Mouse (Mus musculus) spleen, postnatal 4 days (tissue): Measurements from ENCODE around the gene Sppl2b.
"Not testable (repeated sequence)": the region's sequence is repeated elsewhere in the genome, so short reads cannot be mapped to it uniquely, and the experiment has no call there.

Source experiments
- DNase-seq, 2 experiments: peaks; one replicate each; pipeline ENCODE4 v3.0.0; 2022; ENCODE audit warnings: low spot score in 2 of 2

Sppl2b gene

DNA sequence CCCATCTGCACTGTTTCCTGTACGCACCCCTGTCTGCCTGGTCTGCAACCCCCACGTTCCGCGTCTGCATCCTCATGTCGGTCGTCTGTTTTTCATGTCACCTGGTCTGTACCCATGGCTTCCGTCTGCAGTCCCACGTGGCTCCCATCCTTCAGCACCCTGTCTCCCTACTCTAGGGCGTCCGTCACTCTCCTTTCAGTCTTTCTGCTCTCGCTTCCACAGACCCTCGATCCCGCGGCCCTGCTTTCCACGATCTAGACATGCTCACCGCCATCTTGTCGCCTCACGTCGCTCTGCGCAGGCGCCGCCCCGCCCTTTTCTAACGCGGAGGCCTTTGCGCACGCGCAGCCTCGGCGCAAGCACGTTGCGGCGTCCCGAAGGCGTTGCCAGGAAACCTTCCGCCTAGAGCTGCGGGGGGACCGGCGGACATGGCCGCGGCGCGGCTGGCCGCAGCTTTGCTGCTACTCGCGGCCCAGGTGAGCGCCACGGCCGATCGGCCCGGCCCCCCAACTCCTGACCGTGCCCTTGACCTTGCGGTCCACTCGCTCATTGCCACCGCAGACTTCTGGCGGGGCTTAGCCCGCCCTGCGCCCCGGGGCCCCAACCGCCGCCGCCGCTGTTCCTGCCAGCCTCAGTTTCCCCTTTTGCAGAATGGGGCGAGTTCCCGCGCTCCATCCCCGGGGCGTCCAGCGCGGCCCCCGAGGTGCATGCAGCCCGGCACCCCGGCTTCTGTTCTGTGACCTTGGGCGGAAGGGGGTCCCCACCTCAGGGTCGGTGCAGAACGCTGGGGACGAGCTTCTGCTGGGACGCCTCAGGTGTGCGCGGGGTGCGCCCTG is at the start of gene Sppl2b, which contains the start of gene Lsm7:
TSS of gene Sppl2b (plus strand) at position 363 of the 836 bp plus-strand sequence.
TSS of gene Lsm7 (minus strand) at position 297 of the 836 bp plus-strand sequence.
- peak; percentile 99 to 100 for DNase-seq

DNA sequence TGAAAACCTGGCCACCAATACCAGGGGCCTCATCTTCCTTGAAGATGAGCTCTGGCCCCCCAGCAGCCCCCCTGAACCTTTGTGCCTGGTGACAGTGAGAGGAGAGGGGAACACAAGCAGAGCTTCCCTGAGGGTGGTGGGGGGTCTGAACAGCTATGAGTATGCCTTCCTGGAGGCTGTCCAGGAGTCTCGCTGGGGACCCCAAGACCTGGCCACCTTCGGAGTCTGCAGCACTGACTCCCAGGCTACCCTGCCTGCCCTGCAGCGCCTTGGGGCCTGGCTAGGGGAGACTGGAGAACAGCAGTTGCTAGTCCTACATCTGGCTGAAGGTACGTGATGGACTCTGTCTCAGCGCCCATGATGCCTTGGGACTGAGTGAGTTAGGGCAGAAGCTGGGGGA is 49.8 kb upstream of the Sppl2b start:
- DNase-seq, result no peak

DNA sequence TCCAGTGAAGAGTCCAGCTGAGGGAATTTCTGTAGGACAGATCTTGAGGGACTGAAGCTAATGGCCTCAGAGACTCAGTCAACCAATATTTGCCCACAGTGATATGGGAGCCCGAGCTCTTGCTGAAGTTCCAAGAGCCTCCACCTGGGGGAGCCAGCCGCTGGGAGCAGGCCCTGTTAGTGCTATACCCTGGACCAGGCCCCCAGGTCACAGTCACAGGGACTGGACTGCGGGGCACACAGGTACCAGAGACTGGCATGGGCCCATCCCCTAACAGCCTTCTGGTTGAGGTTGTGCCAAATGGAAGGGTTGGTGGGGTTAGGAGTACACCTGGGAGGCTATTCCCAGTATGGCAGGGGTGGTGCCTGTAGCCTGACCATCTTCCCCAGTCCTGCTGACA is 49.1 kb upstream of the Sppl2b start:
- peak; percentile 87 to 96 for DNase-seq

DNA sequence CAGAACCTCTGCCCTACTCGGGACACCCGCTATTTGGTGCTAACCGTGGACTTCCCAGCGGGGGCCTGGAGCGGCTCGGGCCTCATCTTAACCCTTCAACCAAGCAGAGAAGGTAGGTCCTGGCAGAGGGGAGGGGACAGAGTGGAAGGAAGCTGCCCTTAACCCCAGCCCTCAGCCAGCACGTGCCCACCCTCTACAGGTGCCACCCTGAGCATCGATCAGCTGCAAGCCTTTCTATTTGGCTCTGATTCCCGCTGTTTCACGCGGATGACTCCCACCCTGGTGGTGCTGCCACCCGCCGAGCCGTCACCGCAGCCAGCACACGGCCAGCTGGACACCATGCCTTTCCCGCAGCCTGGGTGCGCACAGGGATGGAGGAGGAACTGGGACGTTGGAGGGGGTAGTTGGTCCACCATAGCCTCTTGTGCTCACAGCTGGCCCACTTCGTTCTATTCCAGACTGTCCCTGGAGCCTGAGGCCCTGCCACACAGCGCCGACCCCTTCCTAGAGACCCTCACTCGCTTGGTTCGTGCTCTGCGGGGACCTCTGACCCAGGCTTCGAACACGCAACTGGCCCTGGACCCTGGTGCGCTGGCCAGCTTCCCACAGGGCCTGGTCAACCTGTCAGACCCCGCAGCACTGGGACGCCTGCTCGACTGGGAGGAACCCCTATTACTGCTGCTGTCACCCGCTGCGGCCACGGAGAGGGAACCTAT is 48.6 kb upstream of the Sppl2b start:
- DNase-seq, result peak in 1 of 2 experiments; percentile 72

DNA sequence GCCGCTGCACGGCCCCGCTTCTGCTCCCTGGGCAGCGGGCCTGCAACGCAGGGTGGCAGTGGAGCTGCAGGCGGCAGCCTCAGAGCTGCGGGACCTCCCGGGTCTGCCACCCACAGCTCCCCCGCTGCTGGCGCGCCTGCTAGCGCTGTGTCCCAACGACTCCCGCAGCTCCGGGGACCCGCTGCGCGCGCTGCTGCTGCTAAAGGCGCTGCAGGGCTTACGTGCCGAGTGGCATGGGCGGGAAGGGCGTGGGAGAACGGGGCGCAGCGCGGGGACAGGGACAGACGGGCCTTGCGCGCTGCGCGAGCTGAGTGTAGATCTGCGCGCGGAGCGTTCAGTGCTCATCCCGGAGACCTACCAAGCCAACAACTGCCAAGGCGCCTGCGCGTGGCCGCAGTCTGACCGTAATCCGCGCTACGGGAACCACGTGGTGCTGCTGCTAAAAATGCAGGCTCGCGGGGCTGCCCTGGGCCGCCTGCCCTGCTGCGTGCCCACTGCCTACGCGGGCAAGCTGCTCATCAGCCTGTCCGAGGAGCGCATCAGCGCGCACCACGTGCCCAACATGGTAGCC is 47.9 kb upstream of the Sppl2b start:
- DNase-seq, result peak; percentile 52 to 78

DNA sequence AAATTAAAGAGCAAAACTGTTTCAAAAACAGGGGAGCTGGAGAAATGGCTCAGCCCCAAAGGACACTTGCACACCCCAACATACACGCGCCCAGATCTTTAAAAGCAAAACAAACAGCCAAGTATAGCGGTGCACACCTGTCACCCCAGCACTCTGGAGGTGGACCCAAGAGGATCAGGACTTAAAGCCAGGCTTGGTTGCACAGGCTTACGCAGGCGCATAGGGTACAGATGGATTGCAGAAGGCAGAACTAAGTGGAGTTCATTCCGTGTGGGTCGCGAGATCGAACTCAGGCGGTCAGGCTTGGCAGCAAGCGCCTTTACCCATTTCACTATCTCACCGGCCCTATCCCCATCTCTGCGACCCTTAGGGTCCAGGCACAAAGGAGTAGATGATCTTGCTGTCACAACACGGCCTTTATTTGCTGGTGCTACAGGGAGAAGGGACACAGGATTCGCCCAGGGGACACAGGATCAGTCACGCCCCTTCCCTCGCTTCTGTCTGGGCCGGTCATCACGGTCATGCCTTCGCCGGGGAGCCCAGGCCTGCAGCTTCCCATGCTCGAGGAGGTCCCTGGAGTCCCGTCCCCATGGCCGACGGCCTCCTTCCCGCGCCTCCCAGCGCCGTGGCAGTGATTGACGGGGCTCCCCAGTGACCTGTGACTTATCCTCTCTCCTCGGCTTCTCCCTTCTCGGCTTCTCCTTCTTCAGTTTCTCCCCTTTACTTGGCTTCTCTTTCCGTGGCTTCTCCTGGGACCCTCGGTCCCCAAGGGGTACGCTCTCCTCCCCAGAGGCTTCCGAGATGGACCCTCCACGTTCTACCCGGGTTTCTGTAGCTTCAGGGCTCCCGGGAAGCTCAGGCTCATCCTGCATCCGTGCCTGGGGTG is 46.7 kb upstream of the Sppl2b start:
- no peak for DNase-seq

DNA sequence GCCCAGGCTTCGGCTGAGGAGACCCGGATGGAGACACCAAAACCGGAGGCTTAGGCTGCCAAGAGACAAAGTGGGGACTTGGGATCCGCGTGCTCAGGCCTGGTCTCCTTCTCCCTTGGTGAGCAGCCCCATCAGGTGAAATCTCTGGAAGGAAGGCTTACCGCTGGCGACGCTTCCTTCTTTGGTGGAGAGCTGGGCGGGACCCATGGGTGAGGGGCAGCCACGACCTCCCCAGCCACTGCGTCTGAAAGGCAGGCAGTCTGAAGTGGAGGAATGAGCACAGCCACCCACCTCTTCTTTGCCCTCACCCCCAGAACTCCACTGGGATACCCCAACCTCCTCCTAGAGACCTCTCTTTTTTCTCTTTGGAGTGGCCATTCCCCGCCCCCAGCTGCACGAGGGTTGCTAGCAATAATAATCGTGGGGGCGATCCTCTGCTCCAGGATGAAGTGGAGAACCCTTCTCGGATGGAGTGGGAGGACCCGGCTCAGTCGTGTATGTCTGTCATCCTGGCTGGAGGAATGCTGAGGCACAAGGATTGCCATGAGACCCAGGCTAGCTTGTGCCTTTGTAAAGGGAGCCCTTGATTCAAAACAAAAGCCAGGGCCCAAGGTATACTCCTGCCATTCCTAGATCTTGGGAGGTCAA is 46.0 kb upstream of the Sppl2b start:
- DNase-seq, result no peak

DNA sequence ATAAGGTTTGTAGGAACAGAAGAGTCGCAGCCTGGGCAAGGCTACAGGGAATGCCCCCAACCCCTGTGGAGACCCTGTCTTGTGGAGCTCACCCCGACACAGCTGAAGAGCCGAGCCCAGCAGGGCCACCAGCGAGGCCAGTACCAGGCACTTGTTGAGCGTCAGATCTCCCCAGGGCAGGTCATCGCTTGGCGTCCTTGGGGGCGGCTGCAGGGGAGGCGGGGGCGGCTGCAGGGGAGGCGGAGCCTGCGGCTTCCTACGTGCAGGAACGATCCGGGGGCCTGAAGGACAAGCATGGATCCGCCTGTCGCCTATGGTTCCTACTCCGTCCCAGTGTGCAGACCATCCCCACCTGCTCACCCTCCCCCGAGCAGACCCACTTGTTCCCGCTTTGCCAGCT is 45.0 kb upstream of the Sppl2b start:
- DNase-seq, result no peak

DNA sequence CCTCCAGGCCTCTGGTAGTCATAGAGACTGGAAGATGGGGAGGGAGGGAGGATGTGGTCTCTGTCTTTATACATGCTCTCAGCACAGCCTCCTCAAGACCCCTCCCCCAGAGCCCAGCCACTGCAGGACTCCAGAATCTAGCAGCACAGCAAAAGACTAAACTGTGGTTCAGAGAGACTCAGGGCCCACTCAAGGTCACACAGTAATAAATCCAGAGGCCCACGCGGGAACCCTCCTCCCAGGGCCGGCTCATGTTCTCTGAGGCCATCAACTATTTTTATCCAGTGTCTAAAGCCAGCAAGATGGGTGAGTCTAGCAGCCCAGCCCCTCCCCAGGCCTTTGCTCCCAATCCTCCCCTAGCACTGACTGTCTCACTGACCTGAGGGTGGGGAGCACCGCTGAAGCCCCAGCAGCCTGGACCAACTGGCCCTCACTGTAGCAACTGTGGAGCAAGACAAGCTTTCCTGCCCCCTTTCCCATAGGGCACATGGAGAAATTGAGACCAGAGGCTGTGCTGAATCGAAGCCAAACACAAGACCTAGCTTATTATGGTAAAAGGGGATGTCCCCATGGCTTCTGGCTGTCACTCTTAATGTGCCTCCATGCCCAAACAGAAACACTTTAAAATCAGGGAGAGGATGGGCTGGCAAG is 42.6 kb upstream of the Sppl2b start:
- DNase-seq, result no peak

DNA sequence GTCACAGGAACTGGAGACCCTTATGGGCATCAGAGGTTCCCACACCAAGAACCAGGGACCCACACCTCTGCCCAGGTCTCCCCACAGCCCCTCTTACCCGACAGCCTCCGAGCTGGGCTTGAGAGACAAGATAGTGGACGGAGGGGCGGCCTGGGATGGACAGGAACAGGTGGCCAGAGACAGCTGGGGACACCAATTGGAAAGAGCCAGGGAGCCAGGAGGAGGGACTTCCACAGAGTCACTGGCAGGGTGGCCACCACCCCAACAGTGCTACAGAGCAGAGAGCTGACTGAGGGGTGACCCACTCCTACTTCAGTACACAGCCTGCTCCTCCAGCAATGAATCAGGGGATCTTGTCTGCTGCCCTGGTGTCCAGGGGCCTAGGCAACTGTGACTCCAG is 41.7 kb upstream of the Sppl2b start, which contains the start of gene Jsrp1:
TSS of gene Jsrp1 (minus strand) at position 133 of the 400 bp plus-strand sequence.
- no peak for DNase-seq

DNA sequence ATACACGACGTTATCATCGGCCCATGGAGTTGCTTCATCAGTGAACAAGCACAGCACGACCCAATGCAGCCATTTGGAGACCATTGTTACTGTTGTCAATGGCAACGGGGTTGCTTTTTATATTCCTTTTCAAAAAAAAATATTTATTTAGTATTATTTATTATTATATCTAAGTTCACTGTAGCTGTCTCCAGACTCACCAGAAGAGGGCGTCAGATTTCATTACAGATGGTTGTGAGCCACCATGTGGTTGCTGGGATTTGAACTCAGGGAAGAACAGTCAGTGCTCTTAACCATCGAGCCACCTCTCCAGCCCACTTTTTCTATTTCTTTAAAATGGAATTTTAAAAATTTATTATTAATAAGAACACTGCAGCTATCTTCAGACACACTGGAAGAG is 40.3 kb upstream of the Sppl2b start:
- DNase-seq, result no peak

DNA sequence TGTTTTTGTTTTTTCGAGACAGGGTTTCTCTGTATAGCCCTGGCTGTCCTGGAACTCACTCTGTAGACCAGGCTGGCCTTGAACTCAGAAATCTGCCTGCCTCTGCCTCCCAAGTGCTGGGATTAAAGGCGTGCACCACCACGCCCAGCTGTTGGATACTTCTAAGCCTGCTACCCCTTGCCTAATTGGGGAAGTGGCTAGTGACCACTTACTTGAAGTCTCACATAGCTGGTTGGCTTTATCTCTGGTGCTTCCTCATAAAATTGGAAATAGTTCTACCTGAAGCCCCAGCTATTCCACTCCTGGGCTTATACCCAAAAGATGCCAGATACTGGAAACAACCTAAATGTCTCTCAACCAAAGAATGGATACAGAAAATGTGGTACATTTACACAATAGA is 38.8 kb upstream of the Sppl2b start:
- not testable (repeated sequence) for DNase-seq

DNA sequence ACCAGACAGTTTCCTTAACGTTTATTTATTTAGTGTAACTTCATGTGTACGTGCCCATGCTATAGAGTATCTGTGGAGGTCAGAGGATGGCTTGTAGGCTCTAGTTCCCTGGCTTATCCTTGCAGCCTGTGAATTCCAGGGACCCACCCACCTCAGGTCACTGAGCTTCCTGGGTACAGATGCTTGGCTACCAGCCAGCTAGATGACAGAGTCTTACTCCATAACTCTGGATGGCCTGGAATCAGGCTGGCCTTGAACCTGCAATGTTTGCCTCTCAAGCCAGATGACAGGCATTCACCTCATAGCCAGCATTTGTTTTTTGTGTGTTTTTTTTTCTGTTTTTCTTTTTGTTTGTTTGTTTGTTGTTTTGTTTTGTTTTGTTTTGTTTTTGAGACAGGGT is 37.9 kb upstream of the Sppl2b start:
- no peak for DNase-seq

DNA sequence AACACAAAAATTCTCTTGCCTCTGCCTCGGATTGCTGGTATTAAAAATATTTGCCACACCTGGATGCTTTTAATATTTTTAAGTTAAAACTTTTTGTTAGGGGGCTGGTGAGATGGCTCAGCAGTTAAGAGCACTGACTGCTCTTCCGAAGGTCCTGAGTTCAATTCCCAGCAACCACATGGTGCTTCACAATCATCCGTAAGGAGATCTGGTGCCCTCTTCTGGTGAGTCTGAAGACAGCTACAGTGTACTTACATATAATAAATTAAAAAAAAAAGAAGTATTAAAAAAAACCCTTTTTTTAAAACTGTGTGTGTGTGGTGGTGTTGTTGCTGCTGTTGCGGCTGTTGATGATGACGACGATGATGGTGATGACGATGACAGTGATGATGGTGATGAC is 37.1 kb upstream of the Sppl2b start:
- not testable (repeated sequence) for DNase-seq

DNA sequence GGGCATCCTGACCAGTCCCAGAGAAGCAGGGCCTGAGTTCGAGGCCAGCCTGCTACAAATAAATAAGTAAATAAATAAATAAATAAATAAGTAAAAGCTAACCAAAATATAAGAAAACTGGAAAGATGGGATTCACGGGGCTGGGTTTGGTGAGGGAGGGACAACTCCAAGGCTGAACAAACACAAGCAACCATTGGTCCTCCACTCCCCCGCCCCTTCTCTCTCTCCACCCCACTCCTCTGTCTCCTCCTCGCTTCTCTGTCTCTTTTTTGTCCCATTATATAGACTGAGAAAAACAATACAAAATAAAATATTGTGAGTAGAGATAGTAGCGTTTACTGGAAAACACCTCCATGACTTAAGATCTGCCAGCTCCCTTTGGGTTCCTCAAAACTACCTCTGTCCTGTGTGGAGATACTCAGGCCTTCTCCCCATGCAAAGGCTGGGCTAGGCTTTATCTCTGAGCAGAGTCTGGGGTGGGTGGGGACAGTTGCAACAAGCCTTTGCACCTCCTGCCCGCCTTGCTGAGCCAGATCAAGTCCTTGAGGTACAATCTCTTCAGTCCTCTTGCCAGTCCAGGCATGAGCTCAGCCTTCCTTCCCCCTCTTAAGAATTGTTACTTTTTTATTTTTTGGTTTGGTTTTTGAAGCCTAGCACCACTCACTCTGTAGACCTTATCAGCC is 36.3 kb upstream of the Sppl2b start:
- DNase-seq, result peak; percentile 79 to 82

DNA sequence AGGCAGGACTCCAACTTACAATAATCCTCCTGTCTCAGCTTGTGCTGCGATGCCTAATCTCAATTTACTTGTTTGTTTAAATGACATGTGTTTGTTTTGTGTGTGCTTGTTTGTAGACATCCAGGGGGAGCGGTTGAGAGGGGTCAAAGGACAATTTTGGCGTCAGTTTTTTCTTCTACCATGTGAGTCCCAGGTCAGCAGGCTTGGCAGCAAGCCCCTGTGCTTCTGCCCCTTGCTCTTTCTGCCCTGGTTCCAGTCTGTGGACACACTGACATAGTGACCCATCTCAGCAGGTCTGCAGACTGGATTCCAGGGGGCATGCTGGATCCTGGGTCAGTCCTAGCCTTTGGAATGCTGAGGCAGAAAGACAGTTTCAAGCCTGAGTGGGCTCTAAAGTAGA is 35.7 kb upstream of the Sppl2b start:
- DNase-seq, result no peak

DNA sequence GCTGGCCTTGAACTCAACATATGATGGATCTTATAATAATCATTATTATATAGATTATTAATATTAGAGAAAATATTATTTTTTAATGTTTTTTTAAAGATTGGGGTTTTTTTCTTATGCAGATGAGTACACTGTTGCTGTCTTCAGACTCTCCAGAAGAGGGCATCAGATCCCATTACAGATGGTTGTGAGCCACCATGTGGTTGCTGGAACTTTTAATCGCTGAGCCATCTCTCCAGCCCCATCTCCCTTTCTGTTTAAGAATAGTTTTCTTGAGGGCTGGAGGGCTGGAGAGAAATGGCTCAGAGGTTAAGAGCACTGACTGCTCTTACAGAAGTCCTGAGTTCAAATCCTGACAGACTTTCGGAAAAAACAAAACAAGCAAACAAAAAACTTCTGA is 33.1 kb upstream of the Sppl2b start:
- no peak for DNase-seq

DNA sequence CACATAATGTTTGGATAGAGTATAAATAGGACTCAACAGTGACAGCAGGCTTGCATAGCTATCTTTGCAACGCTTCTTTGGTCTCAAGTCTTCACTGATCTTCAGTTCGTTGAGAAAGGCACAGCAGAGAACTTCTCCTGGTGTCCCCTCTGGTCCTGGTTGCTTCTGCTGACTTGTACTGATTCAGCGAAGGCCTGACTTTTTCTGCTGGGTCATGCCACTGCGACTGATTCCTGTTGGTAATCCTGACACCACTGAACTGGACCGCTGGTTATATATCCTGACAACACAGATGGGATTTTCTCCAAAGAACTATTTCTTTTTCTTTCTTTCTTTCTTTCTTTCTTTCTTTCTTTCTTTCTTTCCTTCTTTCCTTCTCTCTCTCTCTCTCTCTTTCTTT is 32.5 kb upstream of the Sppl2b start:
- no peak for DNase-seq

DNA sequence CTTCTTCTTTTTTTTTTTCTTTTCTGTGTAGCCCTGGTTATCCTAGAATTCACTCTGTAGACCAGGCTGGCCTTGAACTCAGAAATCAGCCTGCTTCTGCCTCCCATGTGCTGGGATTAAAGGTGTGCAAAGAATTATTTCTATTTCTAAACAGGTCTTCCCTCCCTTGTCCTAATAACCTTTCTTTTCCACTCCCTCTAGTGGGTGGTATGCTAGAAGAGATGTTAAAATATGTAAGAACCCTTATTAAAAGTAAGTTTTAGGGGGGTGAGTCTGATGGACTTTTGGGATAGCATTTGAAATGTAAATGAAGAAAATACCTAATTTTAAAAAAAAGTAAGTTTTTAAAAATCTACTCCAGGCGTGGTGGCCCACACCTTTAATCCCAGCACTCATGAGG is 31.8 kb upstream of the Sppl2b start:
- no peak for DNase-seq
